Mouse (Mus musculus): ENCODE results near the gene Olfr263. TPM values are rescaled to one million over a fixed set of nuclear protein-coding genes. Genes with fewer than 3 reads are reported as not detected.
"Not testable (repeated sequence)": the region's sequence is repeated elsewhere in the genome, so short reads cannot be mapped to it uniquely, and the experiment has no call there.

Gene Olfr263
- not detected in 2 replicates for polyA plus RNA-seq (2015; fragmentation: Nextera tagmentation; extraction: Ambion mirVana)

- H3K4me3 ChIP-seq; H3K27me3 ChIP-seq; H3K4me2 ChIP-seq; ATAC-seq; H3K9me3 ChIP-seq (replicated peaks); H3K4me1 ChIP-seq; H3K27ac ChIP-seq; H3K36me3 ChIP-seq (ENCODE audit: poor library complexity, severe bottlenecking); H3K9ac ChIP-seq: not testable (repeated sequence)
- 74% methylated on average over 3 of the region's 3 CpGs for WGBS
Measured at GRCm38 (mm10) chr13:21129339-21129738, at the start of gene Olfr263. TSS of gene Olfr263 (plus strand) at chr13:21129639.

- WGBS = 83% methylated on average over 2 of the region's 2 CpGs
- Histone ChIP-seq H3K9ac (no peak overlapping the region), H3K4me1 (no peaks in the 10 kb centered on the region), H3K9me3 (replicated peaks) (no peaks in the 10 kb centered on the region), H3K27me3 (no peaks in the 10 kb centered on the region), H3K36me3 (ENCODE audit: poor library complexity, severe bottlenecking) (no peaks in the 10 kb centered on the region), H3K4me3 (no peak overlapping the region), H3K27ac (no peak overlapping the region), H3K4me2 (no peak overlapping the region)
- no peak for ATAC-seq
Measured at GRCm38 (mm10) chr13:21082686-21083085, 46.8 kb upstream of the Olfr263 start.

GRCm38 (mm10) chr13:21109759-21110158 is 19.7 kb upstream of the Olfr263 start:
- Histone ChIP-seq H3K27me3 (no peaks in the 10 kb centered on the region), H3K4me1 (no peaks in the 10 kb centered on the region), H3K36me3 (ENCODE audit: poor library complexity, severe bottlenecking) (no peaks in the 10 kb centered on the region), H3K27ac (no peak overlapping the region), H3K4me3 (no peak overlapping the region), H3K4me2 (no peak overlapping the region), H3K9ac (no peak overlapping the region), H3K9me3 (replicated peaks) (no peaks in the 10 kb centered on the region)
- ATAC-seq = no peak
- 95% methylated on average over 3 of the region's 3 CpGs for WGBS

GRCm38 (mm10) chr13:21110441-21110840 is 19.0 kb upstream of the Olfr263 start:
- Histone ChIP-seq H3K9ac (no peak overlapping the region), H3K27me3 (no peaks in the 10 kb centered on the region), H3K4me3 (no peak overlapping the region), H3K9me3 (replicated peaks) (no peaks in the 10 kb centered on the region), H3K4me1 (no peaks in the 10 kb centered on the region), H3K36me3 (ENCODE audit: poor library complexity, severe bottlenecking) (no peaks in the 10 kb centered on the region), H3K4me2 (no peak overlapping the region), H3K27ac (no peak overlapping the region)
- ATAC-seq = no peak
- 96% methylated on average over 6 of the region's 6 CpGs for WGBS

GRCm38 (mm10) chr13:21111183-21111582 is 18.3 kb upstream of the Olfr263 start, which contains the start of gene Olfr1369-ps1:
TSS of gene Olfr1369-ps1 (plus strand) at chr13:21111483.
- H3K9me3 ChIP-seq (replicated peaks); ATAC-seq; H3K27me3 ChIP-seq; H3K4me1 ChIP-seq; H3K4me2 ChIP-seq; H3K36me3 ChIP-seq (ENCODE audit: poor library complexity, severe bottlenecking); H3K9ac ChIP-seq; H3K27ac ChIP-seq; H3K4me3 ChIP-seq: not testable (repeated sequence)
- WGBS = 63% methylated on average over 3 of the region's 3 CpGs

GRCm38 (mm10) chr13:21114121-21114520 is 15.3 kb upstream of the Olfr263 start:
- H3K4me1 ChIP-seq = no peaks in the 10 kb centered on the region
- H3K27me3 ChIP-seq = no peaks in the 10 kb centered on the region
- no peak for ATAC-seq
- H3K9me3 ChIP-seq (replicated peaks) = no peaks in the 10 kb centered on the region
- no peak overlapping the region for H3K27ac ChIP-seq
- H3K9ac ChIP-seq = no peak overlapping the region
- H3K4me2 ChIP-seq = no peak overlapping the region
- H3K36me3 ChIP-seq (ENCODE audit: poor library complexity, severe bottlenecking) = no peaks in the 10 kb centered on the region
- no peak overlapping the region for H3K4me3 ChIP-seq
- WGBS = 89% methylated on average over 4 of the region's 4 CpGs

- Histone ChIP-seq H3K4me2 (no peak overlapping the region), H3K27ac (no peak overlapping the region), H3K9me3 (replicated peaks) (no peaks in the 10 kb centered on the region), H3K4me3 (no peak overlapping the region), H3K27me3 (no peaks in the 10 kb centered on the region), H3K4me1 (no peaks in the 10 kb centered on the region), H3K36me3 (ENCODE audit: poor library complexity, severe bottlenecking) (no peaks in the 10 kb centered on the region), H3K9ac (no peak overlapping the region)
- WGBS = 58% methylated on average over 8 of the region's 8 CpGs
- no peak for ATAC-seq
Measured at GRCm38 (mm10) chr13:21142421-21142820, 13.0 kb downstream of the Olfr263 start.

- WGBS = 84% methylated on average over 4 of the region's 4 CpGs
- H3K4me3 ChIP-seq = no peak within 1 kb of the TSS
Measured at GRCm38 (mm10) chr13:21145767-21146166, 16.3 kb downstream of the Olfr263 start, which contains the start of gene Olfr1368. TSS of gene Olfr1368 (minus strand) at chr13:21145867.

GRCm38 (mm10) chr13:21155888-21156287 is 26.4 kb downstream of the Olfr263 start:
- Histone ChIP-seq H3K4me3 (no peak overlapping the region), H3K4me2 (no peak overlapping the region), H3K36me3 (ENCODE audit: poor library complexity, severe bottlenecking) (no peaks in the 10 kb centered on the region), H3K9ac (no peak overlapping the region), H3K4me1 (peaks cover 9% of the 10 kb centered on the region), H3K27me3 (0 out of 2 replicates have a peak, but pooled peaks cover 6% of the 10 kb centered on the region), H3K9me3 (replicated peaks) (no peaks in the 10 kb centered on the region), H3K27ac (no peak overlapping the region)
- WGBS = 87% methylated on average over 5 of the region's 5 CpGs
- no peak for ATAC-seq

More at GRCm38 (mm10) chr13:21145767-21146166, 16.3 kb downstream of the Olfr263 start, which contains the start of gene Olfr1368:
- ATAC-seq = no peak
- Histone ChIP-seq H3K4me2 (no peak within 1 kb of the TSS), H3K36me3 (ENCODE audit: poor library complexity, severe bottlenecking) (no peaks in the 10 kb centered on the region), H3K27ac (no peak within 1 kb of the TSS), H3K4me1 (no peaks in the 10 kb centered on the region), H3K27me3 (no peaks in the 10 kb centered on the region), H3K9me3 (replicated peaks) (no peaks in the 10 kb centered on the region), H3K9ac (no peak within 1 kb of the TSS)

GRCm38 (mm10) chr13:21158071-21158470 is 28.6 kb downstream of the Olfr263 start:
- WGBS = 6% methylated on average over 9 of the region's 9 CpGs
- no peak overlapping the region for H3K27ac ChIP-seq
- H3K27me3 ChIP-seq = 0 out of 2 replicates have a peak, but pooled peaks cover 6% of the 10 kb centered on the region
- peak overlapping the region; percentile 93 for H3K4me2 ChIP-seq
- peaks cover 13% of the 10 kb centered on the region for H3K4me1 ChIP-seq
- no peak for ATAC-seq
- no peaks in the 10 kb centered on the region for H3K9me3 ChIP-seq (replicated peaks)
- H3K36me3 ChIP-seq (ENCODE audit: poor library complexity, severe bottlenecking) = no peaks in the 10 kb centered on the region
- H3K4me3 ChIP-seq = no peak overlapping the region
- no peak overlapping the region for H3K9ac ChIP-seq

GRCm38 (mm10) chr13:21158785-21159474 is 29.5 kb downstream of the Olfr263 start:
- ATAC-seq = peak; percentile 39
- WGBS = under 1% methylated on average over 19 of the region's 19 CpGs

GRCm38 (mm10) chr13:21159475-21159819 is 30.0 kb downstream of the Olfr263 start:
- Histone ChIP-seq H3K27me3 (0 out of 2 replicates have a peak, but pooled peaks cover 6% of the 10 kb centered on the region), H3K4me1 (peaks cover 13% of the 10 kb centered on the region), H3K27ac (no peak overlapping the region), H3K4me3 (peak overlapping the region; percentile 65), H3K9ac (peak overlapping the region; percentile 59), H3K36me3 (ENCODE audit: poor library complexity, severe bottlenecking) (no peaks in the 10 kb centered on the region), H3K4me2 (peak overlapping the region; percentile 93), H3K9me3 (replicated peaks) (no peaks in the 10 kb centered on the region)
- under 1% methylated on average over 15 of the region's 15 CpGs for WGBS
- ATAC-seq = no peak

More at GRCm38 (mm10) chr13:21158785-21159474, 29.5 kb downstream of the Olfr263 start:
- Histone ChIP-seq H3K9ac (peak overlapping the region; percentile 59), H3K4me2 (peak overlapping the region; percentile 93), H3K36me3 (ENCODE audit: poor library complexity, severe bottlenecking) (no peaks in the 10 kb centered on the region), H3K27me3 (0 out of 2 replicates have a peak, but pooled peaks cover 6% of the 10 kb centered on the region), H3K9me3 (replicated peaks) (no peaks in the 10 kb centered on the region), H3K4me3 (peak overlapping the region; percentile 65), H3K27ac (no peak overlapping the region), H3K4me1 (peaks cover 13% of the 10 kb centered on the region)
